Mouse (Mus musculus) ES-Bruce4 (cell line): ENCODE measurements around the gene 4933402E13Rik. TPM values are rescaled to one million over a fixed set of nuclear protein-coding genes. Genes with fewer than 3 reads are reported as not detected.

ENCODE experiments used
- H3K27ac ChIP-seq: 2 replicates; pipeline ENCODE4 v1.5.1; 2012; ENCODE audit warnings: low read length, inconsistent platforms; ENCODE audit not compliant: insufficient read depth
- H3K27me3 ChIP-seq: 2 replicates; pipeline ENCODE4 v1.6.1; 2012; ENCODE audit warnings: mild to moderate bottlenecking, low read length, inconsistent platforms; ENCODE audit not compliant: control insufficient read depth, poor library complexity, insufficient read depth, severe bottlenecking
- H3K36me3 ChIP-seq: 2 replicates; pipeline ENCODE4 v1.6.1; 2012; ENCODE audit warnings: inconsistent platforms, mild to moderate bottlenecking, low read length, moderate library complexity; ENCODE audit not compliant: control insufficient read depth, poor library complexity, insufficient read depth, severe bottlenecking
- H3K4me1 ChIP-seq: one replicate; pipeline ENCODE4 v1.8.1; 2011; ENCODE audit warnings: low read length; ENCODE audit not compliant: control insufficient read depth, insufficient read depth
- H3K4me3 ChIP-seq: 2 replicates; pipeline ENCODE4 v1.5.1; 2011; ENCODE audit warnings: low read depth, mild to moderate bottlenecking, low read length
- H3K9ac ChIP-seq: 2 replicates; pipeline ENCODE4 v1.6.1; 2012; ENCODE audit warnings: low read depth, mild to moderate bottlenecking, inconsistent platforms; ENCODE audit not compliant: poor library complexity, severe bottlenecking
- H3K9me3 ChIP-seq: replicated peaks from 2 replicates; pipeline ENCODE4 v1.6.1; 2012; ENCODE audit warnings: mild to moderate bottlenecking, low read length, inconsistent platforms; ENCODE audit not compliant: control insufficient read depth, poor library complexity, insufficient read depth, severe bottlenecking
- CTCF ChIP-seq: IDR thresholded peaks from one replicate; pipeline ENCODE4 v1.8.1; 2011; ENCODE audit warnings: low read depth, low read length
- EP300 ChIP-seq: IDR thresholded peaks from 2 replicates; pipeline ENCODE4 v1.6.1; 2011; ENCODE audit warnings: low read depth, low read length; ENCODE audit not compliant: insufficient read depth
- POLR2A ChIP-seq: IDR thresholded peaks from one replicate; pipeline ENCODE4 v1.8.1; 2011; ENCODE audit warnings: low read length; ENCODE audit not compliant: insufficient read depth
- polyA plus RNA-seq: library from polyadenylated mRNA; stranded (reverse); fragments of >200 nt; gene quantifications from 2 replicates; pipeline ENCODE4 v1.2.4, GENCODE M21; 2011; ENCODE audit warnings: low read depth; ENCODE audit not compliant: missing spikeins, insufficient read depth, insufficient read length

Gene 4933402E13Rik
- polyA plus RNA-seq = 9.9 and 10.1 TPM in 2 replicates

DNA sequence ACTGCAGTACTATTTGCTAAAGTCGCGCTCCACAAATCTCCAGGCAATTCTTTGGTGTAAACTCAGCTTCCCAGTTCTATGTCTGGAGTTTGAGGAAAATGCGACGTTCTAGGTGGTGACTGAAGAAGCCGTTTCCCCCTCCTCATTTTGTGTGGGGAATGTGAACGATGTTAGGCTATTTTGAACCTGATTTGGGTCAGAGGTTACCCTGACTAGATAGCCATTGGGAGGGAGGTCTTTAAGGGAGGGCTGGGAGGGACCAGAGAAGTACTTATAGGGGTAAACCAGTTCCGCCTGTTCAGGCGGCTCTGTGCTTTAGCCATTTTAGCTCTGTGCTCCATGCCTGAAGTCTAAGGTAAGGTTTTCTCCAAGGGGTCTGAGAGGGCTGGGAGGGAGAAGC lies at the start of gene 4933402E13Rik:
4933402E13Rik (plus strand) TSS at position 301 of the 400 bp plus-strand sequence.
- no peak for TF ChIP-seq CTCF
- TF ChIP-seq POLR2A = no peak
- TF ChIP-seq EP300 = no peak
- H3K4me3 ChIP-seq = no peak within 1 kb of the TSS
- H3K9me3 ChIP-seq = no peaks in the 10 kb centered on the region
- no peak within 1 kb of the TSS for H3K9ac ChIP-seq
- H3K27ac ChIP-seq = no peak within 1 kb of the TSS
- no peaks in the 10 kb centered on the region for H3K27me3 ChIP-seq
- peaks cover 3% of the 10 kb centered on the region for H3K4me1 ChIP-seq
- H3K36me3 ChIP-seq = no peaks in the 10 kb centered on the region

Other genes with a start within 250 kb of the 4933402E13Rik start
- gene 4931400O07Rik, start 184.5 kb downstream of the 4933402E13Rik start, polyA plus RNA-seq = not detected in 2 replicates